Mouse (Mus musculus): Measurements from ENCODE around the gene Ap2a2.
"Not testable (repeated sequence)": the region's sequence is repeated elsewhere in the genome, so short reads cannot be mapped to it uniquely, and the experiment has no call there.

Ap2a2 gene

DNA sequence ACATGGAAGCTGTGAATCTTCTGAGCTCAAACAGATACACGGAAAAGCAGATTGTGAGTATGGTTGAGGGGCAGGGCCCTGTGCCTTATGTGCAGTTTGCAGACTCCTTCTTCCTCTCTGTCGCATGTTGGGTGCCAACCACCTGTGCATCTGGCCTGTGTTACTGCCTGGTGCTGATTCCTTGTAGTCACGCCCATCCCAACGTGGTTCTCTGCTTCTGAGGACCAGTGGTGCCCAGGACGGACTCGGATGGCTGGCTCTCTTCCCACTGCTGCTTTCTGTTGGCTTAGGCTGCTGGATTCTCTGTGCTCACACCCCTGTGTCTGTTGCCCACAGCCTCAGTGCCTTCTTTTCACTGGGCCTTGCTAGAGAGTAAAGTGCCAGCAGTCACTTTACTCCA, 35.6 kb downstream of the Ap2a2 start:
- DNase-seq (ENCODE audit: low spot score) = no peak

GRCm38 (mm10) chr7:141607717-141608116, 45.7 kb downstream of the Ap2a2 start:
- DNase-seq (ENCODE audit: low spot score) = no peak

DNA sequence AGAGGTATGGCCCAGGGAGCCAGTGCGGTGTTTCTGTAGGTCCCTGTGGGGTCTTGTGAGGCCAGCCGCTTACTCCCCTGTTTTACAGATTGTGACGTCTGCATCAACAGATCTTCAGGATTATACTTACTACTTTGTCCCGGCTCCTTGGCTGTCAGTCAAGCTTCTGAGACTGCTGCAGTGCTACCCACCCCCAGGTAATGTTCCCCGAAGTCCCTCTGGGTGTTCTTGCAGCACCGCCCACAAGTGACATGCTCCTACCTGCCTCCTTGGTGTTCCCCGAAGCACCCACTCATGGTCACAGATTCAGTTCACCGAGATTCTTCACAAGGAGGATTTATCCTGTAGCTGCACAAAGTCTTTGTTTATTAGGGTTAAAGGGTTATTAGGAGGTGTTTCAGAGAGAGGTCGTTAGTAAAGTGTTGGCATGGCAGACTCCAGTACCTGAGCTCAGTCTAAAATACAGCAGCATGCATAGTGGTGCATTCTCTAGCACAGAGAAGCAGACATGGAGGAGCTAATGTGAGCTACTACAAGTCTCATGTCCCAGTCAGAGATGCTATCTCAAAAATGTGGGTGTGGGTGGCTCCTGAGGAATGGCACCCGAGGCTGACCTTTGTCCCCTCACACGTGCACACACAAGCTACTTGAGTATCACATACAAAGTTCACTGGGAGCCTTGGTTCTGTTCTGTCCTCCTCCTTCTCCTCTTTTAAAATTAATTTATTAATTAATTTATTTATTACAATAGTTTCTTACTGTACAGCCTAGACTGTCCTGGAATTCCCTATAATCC, 47.9 kb downstream of the Ap2a2 start:
- peak; percentile 19 for DNase-seq (ENCODE audit: low spot score)

- no peak for DNase-seq (ENCODE audit: low spot score)
Measured at GRCm38 (mm10) chr7:141611711-141612370, 49.9 kb downstream of the Ap2a2 start.

GRCm38 (mm10) chr7:141612371-141612760, 50.4 kb downstream of the Ap2a2 start:
- no peak for DNase-seq (ENCODE audit: low spot score)

DNA sequence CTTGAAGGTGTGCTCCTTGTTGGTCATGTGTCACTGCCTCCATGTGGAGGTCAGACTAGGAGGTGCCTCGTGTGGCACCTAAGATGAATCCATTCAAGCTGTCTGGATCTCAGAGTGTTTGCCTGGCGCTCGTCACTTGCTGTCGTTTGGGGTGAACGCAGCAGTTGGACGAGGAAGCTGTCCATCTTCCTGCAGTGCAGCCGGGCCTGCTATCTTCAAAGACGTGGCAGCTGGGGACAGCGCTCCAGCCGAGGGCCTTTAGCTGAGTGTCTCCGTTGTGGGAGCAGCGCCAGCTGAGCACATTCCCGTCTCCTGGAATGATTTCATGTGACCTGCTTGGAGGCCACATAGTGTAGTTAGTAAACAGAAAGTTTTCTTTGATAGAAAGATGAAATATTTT, 50.8 kb downstream of the Ap2a2 start:
- no peak for DNase-seq (ENCODE audit: low spot score)

DNA sequence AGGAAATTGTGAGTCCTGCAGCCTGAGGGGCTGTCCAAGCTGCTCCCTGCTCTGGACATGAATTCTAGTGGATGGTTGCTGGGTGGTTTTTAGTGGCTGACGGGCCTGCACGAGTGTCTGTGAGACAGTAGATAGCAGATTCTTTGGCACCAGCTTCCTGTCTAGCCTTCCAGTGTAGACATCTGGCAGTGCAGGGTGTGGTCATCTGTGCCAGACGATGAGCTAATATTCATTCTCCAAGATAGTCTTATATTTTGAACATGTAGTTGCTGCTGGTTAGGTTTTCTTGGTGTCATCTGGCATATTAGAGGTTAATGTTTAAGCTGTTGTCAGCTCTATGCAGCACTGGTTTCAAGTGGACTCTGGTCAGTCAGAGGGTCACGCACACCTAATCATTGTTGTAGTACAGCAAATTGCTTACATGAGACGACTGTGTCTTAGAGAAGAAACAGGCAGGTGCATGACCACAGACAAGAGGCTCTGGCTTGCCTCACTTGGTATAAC, 52.4 kb downstream of the Ap2a2 start:
- DNase-seq (ENCODE audit: low spot score) = no peak

DNA sequence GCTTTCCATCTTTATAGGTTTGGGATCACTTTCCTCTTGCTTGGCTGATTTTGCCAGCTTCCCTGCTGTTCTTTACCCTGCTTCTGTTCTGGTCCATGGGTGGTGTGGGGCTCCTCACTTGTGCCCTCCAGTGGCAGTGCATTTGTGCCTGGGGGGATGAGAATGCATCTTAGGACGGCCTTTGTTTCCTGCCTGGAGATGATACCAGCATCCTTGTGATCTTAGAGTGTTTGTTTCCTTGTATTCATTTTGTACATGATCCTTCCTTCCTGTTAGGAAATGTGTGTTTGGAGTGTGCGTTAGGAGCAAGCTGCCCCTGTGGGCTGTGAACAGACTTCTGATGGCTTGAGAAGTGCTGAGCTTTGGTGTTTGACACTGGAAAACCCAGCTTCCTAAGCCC, 62.2 kb downstream of the Ap2a2 start:
- no peak for DNase-seq (ENCODE audit: low spot score)

DNA sequence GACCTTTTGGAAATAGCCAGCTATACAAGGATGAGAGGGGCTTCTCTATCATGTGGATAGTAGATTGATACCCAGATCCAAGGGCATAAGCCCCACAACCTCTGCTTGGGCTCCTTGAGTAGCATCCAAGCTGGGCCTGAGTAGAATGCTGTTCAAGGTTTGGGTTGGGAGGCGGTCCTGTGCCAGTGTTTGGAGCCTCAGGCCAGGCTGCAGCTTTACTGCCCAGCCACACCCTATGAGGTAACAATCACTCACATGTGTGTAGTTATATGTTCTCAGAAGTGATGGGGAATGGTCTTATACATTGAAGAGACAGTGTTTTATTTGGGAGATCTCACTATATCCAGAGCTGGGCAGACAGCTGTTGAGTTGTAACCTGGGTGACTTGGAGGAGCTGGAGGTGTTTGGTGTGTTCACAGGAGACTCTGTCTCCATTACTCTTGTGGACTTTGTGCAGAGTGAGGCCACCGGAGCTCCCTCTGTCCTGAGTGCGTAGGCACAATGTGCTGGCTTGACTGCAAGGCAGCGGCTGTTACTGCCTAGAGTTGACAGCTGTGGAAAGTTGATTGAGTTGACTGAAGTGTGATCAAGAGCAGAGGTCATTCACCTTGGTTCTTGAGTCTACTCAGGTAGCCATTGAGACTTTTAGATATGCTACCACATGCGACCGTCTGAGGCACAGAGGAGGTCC, 63.3 kb downstream of the Ap2a2 start:
- DNase-seq (ENCODE audit: low spot score) = no peak

GRCm38 (mm10) chr7:141628018-141628417, 66.0 kb downstream of the Ap2a2 start:
- no peak for DNase-seq (ENCODE audit: low spot score)

DNA sequence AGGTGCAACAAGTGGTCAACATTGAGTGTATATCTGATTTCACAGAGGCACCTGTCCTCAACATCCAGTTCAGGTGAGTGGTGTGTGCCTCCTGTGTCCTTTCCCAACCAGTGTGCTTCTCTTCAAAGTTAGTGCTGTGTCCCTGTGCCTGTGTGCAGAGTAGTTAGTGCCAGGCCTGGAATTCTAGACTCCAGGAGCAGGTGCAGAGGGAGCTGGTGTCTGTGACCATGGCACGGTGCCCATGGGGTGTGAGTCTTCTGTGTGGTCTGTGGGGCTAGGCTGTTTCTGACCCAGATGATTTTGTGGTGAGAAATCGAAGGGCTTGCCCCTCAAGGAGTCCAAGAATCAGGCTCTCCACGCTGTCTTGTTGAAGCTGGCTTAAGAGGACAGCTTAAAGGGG, 67.3 kb downstream of the Ap2a2 start:
- no peak for DNase-seq (ENCODE audit: low spot score)

GRCm38 (mm10) chr7:141638077-141638476, 76.1 kb downstream of the Ap2a2 start:
- peak; percentile 19 for DNase-seq (ENCODE audit: low spot score)

- DNase-seq (ENCODE audit: low spot score) = not testable (repeated sequence)
Measured at GRCm38 (mm10) chr7:141638513-141639334, 76.8 kb downstream of the Ap2a2 start.

DNA sequence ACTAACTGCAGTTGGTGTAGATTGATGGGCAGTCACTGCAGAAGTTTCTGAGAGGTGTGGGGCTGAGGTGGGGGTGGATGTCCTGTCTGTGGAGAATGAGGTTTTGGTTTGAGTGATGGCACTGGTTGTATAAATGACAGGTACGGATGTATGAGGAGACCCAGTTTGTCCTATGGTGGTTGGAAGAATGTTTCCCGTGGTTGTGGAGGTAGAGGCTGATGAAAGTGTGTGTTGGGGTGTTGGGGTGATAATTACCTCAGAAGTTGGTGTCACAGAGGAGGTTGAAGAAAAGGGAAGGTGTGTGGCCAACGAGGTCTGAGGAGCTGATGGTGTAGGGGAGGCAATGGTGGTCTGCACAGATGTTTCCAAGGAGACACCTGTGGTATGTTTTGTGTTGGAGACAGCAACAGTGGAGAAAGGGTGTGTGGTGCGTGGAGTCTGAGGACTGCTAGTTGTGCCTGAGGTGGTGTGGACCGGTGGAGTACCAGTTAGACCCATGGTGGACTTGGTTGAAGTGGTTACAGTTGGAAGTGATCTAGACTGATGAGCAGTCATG, 77.4 kb downstream of the Ap2a2 start:
- not testable (repeated sequence) for DNase-seq (ENCODE audit: low spot score)

DNA sequence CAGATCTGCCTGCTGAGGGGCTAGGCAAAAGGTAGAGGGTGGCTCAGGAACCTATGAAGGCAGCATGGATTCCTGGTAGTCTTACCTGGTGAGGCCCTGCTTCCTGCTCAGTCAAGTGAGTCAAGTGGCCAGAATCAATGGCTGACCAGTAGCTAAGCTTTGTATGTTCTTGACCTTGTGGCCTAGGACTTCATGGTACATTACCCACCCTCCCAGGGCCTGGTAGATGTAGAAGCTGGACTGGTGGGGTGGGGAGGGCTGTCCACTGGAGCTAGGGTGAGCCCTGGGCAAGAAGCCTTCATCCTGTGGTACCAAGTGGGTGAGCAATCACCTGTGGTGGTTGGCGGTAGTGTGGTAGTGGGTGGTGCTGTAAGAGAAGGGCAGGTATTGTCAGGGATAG, 80.4 kb downstream of the Ap2a2 start:
- DNase-seq (ENCODE audit: low spot score) = no peak

GRCm38 (mm10) chr7:141643160-141643559, 81.2 kb downstream of the Ap2a2 start:
- no peak for DNase-seq (ENCODE audit: low spot score)

DNA sequence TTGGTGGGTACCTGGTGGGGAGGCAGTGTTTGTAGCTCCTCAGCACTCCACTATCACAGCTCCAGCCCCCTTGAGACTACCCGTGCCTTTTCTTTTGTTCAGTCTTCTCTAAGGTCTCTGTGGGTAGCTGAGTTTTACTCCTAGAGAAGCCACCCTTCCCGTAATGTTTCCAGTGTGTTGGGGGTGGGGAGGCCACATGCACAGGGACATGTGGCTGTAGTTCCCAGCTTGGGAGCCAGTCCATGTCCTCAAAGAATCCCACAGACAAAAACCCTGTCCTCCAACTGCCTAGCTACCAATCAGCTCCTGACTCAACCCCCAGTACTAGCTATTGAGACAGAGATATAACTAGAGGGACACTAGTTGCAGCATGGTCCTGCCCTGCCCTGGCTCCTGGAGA, 85.1 kb downstream of the Ap2a2 start:
- DNase-seq (ENCODE audit: low spot score) = no peak

DNA sequence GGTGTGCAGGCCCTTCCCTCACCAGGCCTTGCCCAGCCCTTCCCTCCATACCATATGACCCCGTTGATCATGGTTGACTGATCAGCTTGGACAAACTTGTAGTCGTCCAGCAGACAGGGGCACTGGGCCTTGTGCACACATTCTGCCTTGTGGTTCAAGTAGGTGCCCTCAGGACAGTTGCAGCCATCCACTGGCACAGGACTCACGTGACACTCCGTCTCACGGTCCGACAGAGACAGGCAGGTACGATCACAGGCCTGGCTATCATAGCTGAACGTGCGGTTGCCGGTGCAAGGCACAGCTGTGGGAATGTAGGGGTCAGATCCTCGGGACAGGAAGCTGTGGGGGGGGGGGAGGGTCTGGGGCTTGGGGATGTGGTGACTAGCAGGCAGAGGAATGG, 85.8 kb downstream of the Ap2a2 start:
- no peak for DNase-seq (ENCODE audit: low spot score)

- no peak for DNase-seq (ENCODE audit: low spot score)
Measured at GRCm38 (mm10) chr7:141652191-141652590, 90.2 kb downstream of the Ap2a2 start.

GRCm38 (mm10) chr7:141660346-141660745, 98.4 kb downstream of the Ap2a2 start:
- DNase-seq (ENCODE audit: low spot score) = no peak

GRCm38 (mm10) chr7:141661481-141661880, 99.5 kb downstream of the Ap2a2 start:
- no peak for DNase-seq (ENCODE audit: low spot score)

GRCm38 (mm10) chr7:141662223-141662622, 100.2 kb downstream of the Ap2a2 start:
- DNase-seq (ENCODE audit: low spot score) = no peak

Data from urinary bladder, postnatal 25 days (tissue).